Mouse (Mus musculus) heart, embryonic 14.5 days (tissue): ENCODE data around the gene Akap4. TPM values are rescaled to one million over a fixed set of nuclear protein-coding genes. Genes with fewer than 3 reads are reported as not detected.

Experiments
- ATAC-seq: fragments of 200-750 bp; cut with Nextera tagmentation; 2 replicates; pipeline ENCODE4 v1.8.0; 2017; ENCODE audit warnings: low read depth, moderate TSS enrichment; ENCODE audit not compliant: insufficient number of reproducible peaks, insufficient read depth, low FRiP score
- H3K27ac ChIP-seq, 2 experiments: fragments of 200-500 bp in 1 of 2; fragments of 300-500 bp in 1 of 2; sonication (generic) in 1 of 2; replicated peaks in 1 of 2; 2 replicates each; pipeline ENCODE4 v1.5.1; 2012 to 2014; ENCODE audit warnings: low read depth in 2 of 2, low read length in 2 of 2, control low read depth in 1 of 2, mild to moderate bottlenecking in 1 of 2, mixed read lengths in 1 of 2; ENCODE audit not compliant: control insufficient read depth in 1 of 2, insufficient read depth in 1 of 2
- H3K27me3 ChIP-seq: fragments of 300-500 bp; sonication (generic); 2 replicates; pipeline ENCODE4 v1.6.1; 2014; ENCODE audit warnings: mild to moderate bottlenecking, low read length, control low read depth; ENCODE audit not compliant: control insufficient read depth, insufficient read depth
- H3K36me3 ChIP-seq: fragments of 300-500 bp; sonication (generic); 2 replicates; pipeline ENCODE4 v1.6.1; 2014; ENCODE audit warnings: mild to moderate bottlenecking, control low read depth, low read length, mixed read lengths; ENCODE audit not compliant: control insufficient read depth, insufficient read depth
- H3K4me1 ChIP-seq, 2 experiments: fragments of 200-500 bp in 1 of 2; fragments of 300-500 bp in 1 of 2; sonication (generic) in 1 of 2; 2 replicates each; pipeline ENCODE4 v1.6.1; 2012 to 2014; ENCODE audit warnings: low read length in 2 of 2, control low read depth in 1 of 2, mixed read lengths in 1 of 2; ENCODE audit not compliant: control insufficient read depth in 2 of 2, insufficient read depth in 2 of 2
- H3K4me2 ChIP-seq: fragments of 300-500 bp; sonication (generic); 2 replicates; pipeline ENCODE4 v1.6.1; 2014; ENCODE audit warnings: mild to moderate bottlenecking, low read length
- H3K4me3 ChIP-seq, 2 experiments: fragments of 200-500 bp in 1 of 2; fragments of 300-500 bp in 1 of 2; sonication (generic) in 1 of 2; 2 replicates each; pipeline ENCODE4 v1.5.1; 2012 to 2014; ENCODE audit warnings: low read length in 2 of 2, mild to moderate bottlenecking in 2 of 2, control low read depth in 1 of 2, low read depth in 1 of 2, moderate library complexity in 1 of 2; ENCODE audit not compliant: control insufficient read depth in 1 of 2, insufficient read depth in 1 of 2
- H3K9ac ChIP-seq: fragments of 300-500 bp; sonication (generic); 2 replicates; pipeline ENCODE4 v1.6.1; 2014; ENCODE audit warnings: mild to moderate bottlenecking, low read length
- H3K9me3 ChIP-seq: fragments of 300-500 bp; sonication (generic); 2 replicates; pipeline ENCODE4 v1.6.1; 2016; ENCODE audit warnings: low read length, control low read depth; ENCODE audit not compliant: control insufficient read depth
- WGBS: fragments of 180-500 bp; shearing (Covaris S2); extraction: QIAGEN DNeasy Blood & Tissue Kit; methylation state at CpG from one replicate; pipeline ENCODE4 v1.1.7; 2014; 5-methylcytosine and 5-hydroxymethylcytosine counted together
- polyA plus RNA-seq: library from polyadenylated mRNA; unstranded; fragments of >200 nt; fragmentation: Nextera tagmentation; extraction: Ambion mirVana; gene quantifications from 2 replicates; pipeline ENCODE4 v1.2.1, GENCODE M21; 2014

Gene Akap4
- polyA plus RNA-seq, 1 experiment from 2014 or later = not detected

- Histone ChIP-seq H3K27me3 (no peaks in the 10 kb centered on the region), H3K4me2 (0 out of 2 replicates have a peak overlapping the region, but pooled peaks have one; percentile 3), H3K9ac (no peak overlapping the region), H3K9me3 (no peaks in the 10 kb centered on the region), H3K27ac (peak overlapping the region; percentile 75 to 80), H3K4me1 (no peaks in the 10 kb centered on the region), H3K36me3 (no peaks in the 10 kb centered on the region), H3K4me3 (no peak overlapping the region)
- ATAC-seq = no peak
These were observed 23.0 kb downstream of the Akap4 start for GRCm38 (mm10) chrX:7090323-7090722.

GRCm38 (mm10) chrX:7102280-7102679 lies 35.0 kb downstream of the Akap4 start:
- H3K27me3 ChIP-seq = no peaks in the 10 kb centered on the region
- no peaks in the 10 kb centered on the region for H3K9me3 ChIP-seq

GRCm38 (mm10) chrX:7114885-7115284 lies 47.6 kb downstream of the Akap4 start:
- 84% methylated on average over 3 of the region's 3 CpGs for WGBS
- Histone ChIP-seq H3K9me3 (no peaks in the 10 kb centered on the region), H3K4me3 (no peak overlapping the region), H3K4me2 (no peak overlapping the region), H3K36me3 (no peaks in the 10 kb centered on the region), H3K4me1 (no peaks in the 10 kb centered on the region), H3K27ac (no peak overlapping the region), H3K27me3 (no peaks in the 10 kb centered on the region), H3K9ac (no peak overlapping the region)
- ATAC-seq = no peak

More at GRCm38 (mm10) chrX:7102280-7102679, 35.0 kb downstream of the Akap4 start:
- Histone ChIP-seq H3K4me2 (no peak overlapping the region), H3K4me1 (no peaks in the 10 kb centered on the region), H3K4me3 (no peak overlapping the region), H3K9ac (no peak overlapping the region), H3K36me3 (no peaks in the 10 kb centered on the region), H3K27ac (no peak overlapping the region)
- no peak for ATAC-seq

- H3K4me2 ChIP-seq = no peak overlapping the region
- no peak for ATAC-seq
- no peak overlapping the region for H3K27ac ChIP-seq
- H3K9ac ChIP-seq = no peak overlapping the region
- no peak overlapping the region for H3K4me3 ChIP-seq
- WGBS = 71% methylated on average over 4 of the region's 4 CpGs
- no peaks in the 10 kb centered on the region for H3K36me3 ChIP-seq
- H3K4me1 ChIP-seq = 0 out of 4 replicates have a peak, but pooled peaks cover 0 to 2% of the 10 kb centered on the region in 2 experiments
- no peaks in the 10 kb centered on the region for H3K27me3 ChIP-seq
- no peaks in the 10 kb centered on the region for H3K9me3 ChIP-seq
These were observed 54.4 kb downstream of the Akap4 start for GRCm38 (mm10) chrX:7121618-7122280.

Other genes starting within 250 kb of the Akap4 start
- 0.20 and 0.30 TPM in 2 replicates for gene Ccnb3, start 25.9 kb upstream of the Akap4 start, polyA plus RNA-seq